Mouse (Mus musculus): ENCODE data around the gene Cnpy3. TPM values are rescaled to one million over a fixed set of nuclear protein-coding genes. Genes with fewer than 3 reads are reported as not detected.
A peak's percentile ranks its signal among the peaks of the same experiment; 100 is the strongest.

The Cnpy3 gene
- polyA plus RNA-seq, 1 experiment from 2014 or later = 56.6 TPM

DNA sequence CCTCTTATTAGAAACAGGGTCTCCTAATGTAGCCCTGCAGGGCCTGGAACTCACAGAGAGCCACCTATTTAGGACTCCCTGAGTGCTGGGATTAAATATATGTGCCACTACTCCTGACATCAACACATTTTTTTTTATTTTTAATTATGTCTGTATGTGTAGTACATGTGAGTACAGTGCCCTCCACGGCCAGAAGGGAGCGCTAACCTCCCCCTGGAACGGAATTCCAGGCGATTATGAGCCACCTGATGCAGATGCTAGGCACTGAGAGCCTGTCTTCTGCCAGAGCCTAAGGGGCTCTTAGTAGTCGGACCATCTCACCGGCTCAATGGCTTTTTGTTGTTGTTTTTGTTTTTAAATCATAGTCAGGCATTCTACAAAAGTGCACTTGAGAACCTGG lies 24.0 kb downstream of the Cnpy3 start:
- Histone ChIP-seq H3K36me3 (replicated peaks) (peaks cover 13% of the 10 kb centered on the region), H3K4me3 (replicated peaks) (no peak overlapping the region), H3K9ac (no peak overlapping the region), H3K27me3 (peaks cover 21% of the 10 kb centered on the region), H3K9me3 (no peaks in the 10 kb centered on the region), H3K4me2 (no peak overlapping the region), H3K27ac (no peak overlapping the region), H3K4me1 (no peaks in the 10 kb centered on the region)
- ATAC-seq (ENCODE audit: low FRiP score) = no peak
- 35% methylated on average over 6 of the region's 6 CpGs for WGBS

- H3K4me3 ChIP-seq (replicated peaks) = no peak overlapping the region
- no peak overlapping the region for H3K4me2 ChIP-seq
- WGBS = 95% methylated on average over 11 of the region's 11 CpGs
- no peaks in the 10 kb centered on the region for H3K9me3 ChIP-seq
- peaks cover 17% of the 10 kb centered on the region for H3K36me3 ChIP-seq (replicated peaks)
- peaks cover 21% of the 10 kb centered on the region for H3K27me3 ChIP-seq
- no peak overlapping the region for H3K27ac ChIP-seq
- no peak overlapping the region for H3K9ac ChIP-seq
- no peaks in the 10 kb centered on the region for H3K4me1 ChIP-seq
- ATAC-seq (ENCODE audit: low FRiP score) = no peak
Observed at GRCm38 (mm10) chr17:46727271-46727670, 24.7 kb downstream of the Cnpy3 start.

- peaks cover 21% of the 10 kb centered on the region for H3K27me3 ChIP-seq
- H3K4me3 ChIP-seq (replicated peaks) = no peak overlapping the region
- ATAC-seq (ENCODE audit: low FRiP score) = no peak
- no peak overlapping the region for H3K27ac ChIP-seq
- 94% methylated on average over 26 of the region's 26 CpGs for WGBS
- no peaks in the 10 kb centered on the region for H3K4me1 ChIP-seq
- no peak overlapping the region for H3K9ac ChIP-seq
- H3K9me3 ChIP-seq = no peaks in the 10 kb centered on the region
- H3K4me2 ChIP-seq = no peak overlapping the region
- peaks cover 22% of the 10 kb centered on the region for H3K36me3 ChIP-seq (replicated peaks)
Observed at GRCm38 (mm10) chr17:46725731-46726645, 26.0 kb downstream of the Cnpy3 start.

- Histone ChIP-seq H3K9me3 (no peaks in the 10 kb centered on the region), H3K27me3 (peaks cover 21% of the 10 kb centered on the region), H3K4me3 (replicated peaks) (no peak overlapping the region), H3K4me2 (no peak overlapping the region), H3K4me1 (no peaks in the 10 kb centered on the region), H3K36me3 (replicated peaks) (peaks cover 27% of the 10 kb centered on the region), H3K27ac (no peak overlapping the region), H3K9ac (no peak overlapping the region)
- 36% methylated on average over 9 of the region's 9 CpGs for WGBS
- ATAC-seq (ENCODE audit: low FRiP score) = no peak
Observed at GRCm38 (mm10) chr17:46725273-46725672, 26.7 kb downstream of the Cnpy3 start.

- Histone ChIP-seq H3K4me2 (no peak overlapping the region), H3K36me3 (replicated peaks) (peaks cover 28% of the 10 kb centered on the region), H3K9ac (no peak overlapping the region), H3K4me1 (no peaks in the 10 kb centered on the region), H3K9me3 (no peaks in the 10 kb centered on the region), H3K27ac (no peak overlapping the region), H3K4me3 (replicated peaks) (no peak overlapping the region), H3K27me3 (peaks cover 18% of the 10 kb centered on the region)
- no peak for ATAC-seq (ENCODE audit: low FRiP score)
- 81% methylated on average over 20 of the region's 20 CpGs for WGBS
Observed at GRCm38 (mm10) chr17:46724477-46725084, 27.4 kb downstream of the Cnpy3 start.

DNA sequence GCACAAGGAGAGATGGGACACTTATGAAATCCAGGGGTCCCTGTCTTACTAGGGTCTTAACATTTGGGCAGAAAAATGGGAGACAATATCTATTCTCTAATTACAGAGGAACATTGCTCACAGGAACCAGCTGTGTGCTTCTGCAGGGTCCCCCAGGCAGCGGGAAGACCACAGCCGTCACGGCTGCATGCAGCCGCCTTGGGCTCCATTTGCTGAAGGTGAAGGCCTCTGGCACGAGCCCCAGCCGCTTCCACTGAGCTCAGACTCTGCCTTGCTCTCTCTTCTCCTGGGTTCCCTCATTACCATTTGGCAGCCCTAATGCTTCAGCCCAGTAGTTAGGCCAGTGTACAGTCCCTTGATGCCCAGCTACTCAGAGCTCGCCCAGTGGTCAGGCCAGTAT lies 30.9 kb downstream of the Cnpy3 start:
- H3K9ac ChIP-seq = peak overlapping the region; percentile 21; the same call in 1 of the 2 replicates

DNA sequence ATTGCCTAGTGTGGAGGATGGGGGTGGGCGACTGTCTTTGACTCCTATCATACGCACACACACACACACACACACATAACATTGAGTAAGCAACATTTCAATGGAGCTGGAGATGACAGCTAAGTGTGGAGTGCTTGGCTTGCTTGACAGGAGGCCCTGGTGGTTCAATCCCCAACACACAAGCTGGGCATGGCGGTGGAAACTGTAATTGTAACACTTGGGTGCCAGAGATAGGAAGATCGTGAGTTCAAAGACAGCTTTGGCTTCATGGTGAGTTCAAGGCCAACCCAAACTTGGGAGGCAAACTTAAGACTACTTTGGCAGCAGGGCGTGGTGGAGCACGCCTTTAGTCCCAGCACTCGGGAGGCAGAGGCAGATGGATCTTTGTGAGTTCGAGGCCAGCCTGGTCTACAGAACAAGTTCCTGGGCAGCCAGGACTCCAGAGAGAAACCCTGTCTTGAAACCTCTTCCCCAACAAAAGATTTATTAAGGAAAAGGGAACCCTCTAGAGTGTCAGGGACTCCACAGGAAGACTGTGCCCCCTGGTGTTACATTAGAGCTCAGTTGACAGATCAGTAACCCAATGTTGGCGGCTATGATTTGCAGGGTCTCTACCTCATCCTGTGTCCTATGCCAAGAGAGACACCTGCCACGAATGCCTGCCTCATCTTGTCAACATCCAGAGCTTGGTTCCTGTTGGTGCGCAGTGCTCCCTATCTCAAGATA lies 37.1 kb downstream of the Cnpy3 start:
- Histone ChIP-seq H3K27me3 (no peaks in the 10 kb centered on the region), H3K4me2 (no peak overlapping the region), H3K9me3 (no peaks in the 10 kb centered on the region), H3K9ac (no peak overlapping the region), H3K27ac (no peak overlapping the region), H3K4me1 (peaks cover 16% of the 10 kb centered on the region), H3K36me3 (replicated peaks) (peaks cover 33% of the 10 kb centered on the region), H3K4me3 (replicated peaks) (no peak overlapping the region)
- 89% methylated on average over 11 of the region's 11 CpGs for WGBS
- ATAC-seq (ENCODE audit: low FRiP score) = no peak

More for the DNA sequence above, 30.9 kb downstream of the Cnpy3 start:
- Histone ChIP-seq H3K4me1 (no peaks in the 10 kb centered on the region), H3K9me3 (no peaks in the 10 kb centered on the region), H3K36me3 (replicated peaks) (peaks cover 39% of the 10 kb centered on the region), H3K27me3 (no peaks in the 10 kb centered on the region), H3K27ac (no peak overlapping the region), H3K4me3 (replicated peaks) (no peak overlapping the region), H3K4me2 (no peak overlapping the region)
- 95% methylated on average over 7 of the region's 7 CpGs for WGBS
- ATAC-seq (ENCODE audit: low FRiP score) = no peak

DNA sequence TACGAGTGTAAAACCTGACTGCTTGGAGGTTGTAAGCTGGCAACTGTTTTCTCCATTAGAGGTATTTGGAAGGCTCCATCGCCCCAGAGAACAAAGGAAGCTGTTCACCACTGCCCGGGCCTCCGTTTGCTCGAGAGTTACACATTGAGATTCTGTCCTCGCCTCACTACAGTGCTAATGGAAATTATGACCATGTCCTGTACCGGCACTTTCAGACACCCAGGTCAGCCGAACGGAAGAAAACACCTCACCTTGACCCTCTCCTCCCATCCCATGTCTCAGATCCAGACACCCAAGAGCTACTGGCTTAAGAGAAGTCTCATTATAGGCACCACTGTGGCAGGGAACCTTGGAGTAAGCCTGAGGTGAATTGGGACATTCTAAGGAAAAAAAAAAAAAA lies 38.2 kb downstream of the Cnpy3 start:
- Histone ChIP-seq H3K9ac (no peak overlapping the region), H3K36me3 (replicated peaks) (peaks cover 33% of the 10 kb centered on the region), H3K4me1 (peaks cover 16% of the 10 kb centered on the region), H3K9me3 (no peaks in the 10 kb centered on the region), H3K4me3 (replicated peaks) (no peak overlapping the region), H3K4me2 (no peak overlapping the region), H3K27me3 (no peaks in the 10 kb centered on the region), H3K27ac (no peak overlapping the region)
- ATAC-seq (ENCODE audit: low FRiP score) = no peak
- WGBS = 90% methylated on average over 9 of the region's 9 CpGs

GRCm38 (mm10) chr17:46712442-46712841 lies 39.6 kb downstream of the Cnpy3 start:
- no peaks in the 10 kb centered on the region for H3K9me3 ChIP-seq
- peak overlapping the region; percentile 91; the same call in 1 of the 2 replicates for H3K9ac ChIP-seq
- no peaks in the 10 kb centered on the region for H3K27me3 ChIP-seq
- H3K27ac ChIP-seq = no peak overlapping the region
- no peak for ATAC-seq (ENCODE audit: low FRiP score)
- H3K36me3 ChIP-seq (replicated peaks) = peaks cover 33% of the 10 kb centered on the region
- H3K4me2 ChIP-seq = peak overlapping the region; percentile 100
- WGBS = 80% methylated on average over 7 of the region's 7 CpGs
- peaks cover 16% of the 10 kb centered on the region for H3K4me1 ChIP-seq
- H3K4me3 ChIP-seq (replicated peaks) = peak overlapping the region; percentile 100

DNA sequence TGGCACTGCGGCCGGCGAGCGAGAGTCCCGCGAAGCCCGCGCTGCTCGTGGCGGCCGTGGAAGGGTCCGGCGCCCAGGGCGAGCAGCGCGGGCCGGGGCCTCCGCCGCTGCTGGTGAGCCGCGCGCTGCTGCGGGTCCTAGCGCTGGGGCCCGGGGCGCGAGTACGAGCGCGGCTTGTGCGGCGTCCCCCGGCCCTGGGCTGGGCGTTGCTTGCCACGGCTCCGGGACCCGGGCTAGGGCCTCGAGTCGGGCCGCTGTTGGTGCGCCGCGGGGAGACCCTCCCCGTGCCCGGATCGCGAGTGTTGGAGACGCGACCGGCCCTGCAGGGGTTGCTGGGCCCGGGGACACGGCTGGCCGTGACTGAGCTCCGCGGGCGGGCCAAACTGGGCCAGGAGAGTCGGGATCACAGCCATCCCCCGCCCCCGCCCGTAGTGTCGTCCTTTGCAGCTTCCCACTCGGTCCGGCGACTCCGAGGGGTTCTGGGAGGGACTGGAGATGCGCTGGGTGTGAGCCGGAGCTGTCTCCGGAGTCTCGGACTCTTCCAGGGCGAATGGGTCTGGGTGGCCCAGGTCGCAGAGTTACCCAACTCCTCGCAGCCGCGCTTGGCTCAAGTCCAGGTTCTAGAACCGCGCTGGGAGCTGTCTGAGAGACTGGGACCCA lies 40.3 kb downstream of the Cnpy3 start:
- Histone ChIP-seq H3K36me3 (replicated peaks) (peaks cover 28% of the 10 kb centered on the region), H3K4me2 (peak overlapping the region; percentile 100), H3K4me3 (replicated peaks) (peak overlapping the region; percentile 100), H3K9ac (peak overlapping the region; percentile 91), H3K9me3 (no peaks in the 10 kb centered on the region), H3K27ac (peak overlapping the region; percentile 60), H3K27me3 (no peaks in the 10 kb centered on the region), H3K4me1 (peaks cover 16% of the 10 kb centered on the region)
- ATAC-seq (ENCODE audit: low FRiP score) = no peak; the same call in none of the 2 replicates
- WGBS = 1% methylated on average over 52 of the region's 76 CpGs

DNA sequence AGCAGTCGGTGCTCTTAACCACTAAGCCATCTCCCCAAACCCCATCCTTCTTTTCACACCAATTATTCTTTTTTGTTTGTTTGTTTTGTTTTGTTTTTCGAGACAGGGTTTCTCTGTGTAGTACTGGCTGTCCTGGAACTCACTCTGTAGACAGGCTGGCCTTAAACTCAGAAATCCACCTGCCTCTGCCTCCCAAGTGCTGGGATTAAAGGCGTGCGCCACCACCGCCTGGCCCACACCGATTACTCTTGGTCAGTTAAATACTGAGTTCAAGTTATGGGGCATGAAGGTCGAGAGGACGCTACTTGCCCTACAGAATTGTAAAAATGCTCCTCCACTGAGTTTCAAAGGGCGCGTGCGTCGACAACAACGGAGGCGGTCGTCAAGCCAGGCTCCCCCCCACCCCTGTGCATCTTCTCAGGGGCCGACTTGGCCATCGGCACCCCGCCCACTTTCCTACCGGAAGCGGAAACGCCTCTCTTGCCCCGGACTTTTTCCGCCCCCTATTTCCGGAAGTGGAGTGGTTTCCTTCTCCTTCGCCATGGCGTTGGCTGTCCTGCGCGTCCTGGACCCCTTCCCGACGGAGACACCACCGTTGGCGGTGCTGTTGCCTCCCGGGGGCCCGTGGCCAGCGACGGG lies 40.9 kb downstream of the Cnpy3 start, which contains the start of gene Pex6:
Gene Pex6 (plus strand): TSS at position 505 of the 639 bp plus-strand sequence.
- Histone ChIP-seq H3K9me3 (no peaks in the 10 kb centered on the region), H3K4me3 (replicated peaks) (peak within 1 kb of the TSS; percentile 100), H3K4me1 (peaks cover 19% of the 10 kb centered on the region), H3K9ac (peak within 1 kb of the TSS; percentile 91), H3K27ac (peak within 1 kb of the TSS; percentile 82), H3K4me2 (peak within 1 kb of the TSS; percentile 100), H3K36me3 (replicated peaks) (peaks cover 23% of the 10 kb centered on the region), H3K27me3 (no peaks in the 10 kb centered on the region)
- peak; percentile 93 for ATAC-seq (ENCODE audit: low FRiP score)
- 10% methylated on average over 36 of the region's 36 CpGs for WGBS

All from forebrain, embryonic 12.5 days (tissue).